Mouse (Mus musculus) myocyte (in vitro differentiated cells): ENCODE measurements around the gene Baz1a.

ENCODE experiments used
- CEBPB ChIP-seq: IDR thresholded peaks from 2 replicates; pipeline ENCODE4 v1.6.1; 2011; ENCODE audit warnings: mild to moderate bottlenecking, moderate library complexity; ENCODE audit not compliant: poor library complexity, insufficient read depth, severe bottlenecking
- E2F4 ChIP-seq: IDR thresholded peaks from one replicate; pipeline ENCODE4 v1.6.1; 2011; ENCODE audit warnings: mild to moderate bottlenecking, control low read depth, moderate library complexity; ENCODE audit not compliant: insufficient read depth
- MAX ChIP-seq: IDR thresholded peaks from one replicate; pipeline ENCODE4 v1.6.1; 2011; ENCODE audit warnings: low read depth, mild to moderate bottlenecking, control low read depth
- MYOD1 ChIP-seq, 3 experiments: IDR thresholded peaks; one replicate each; pipeline ENCODE4 v1.6.1; 2011; ENCODE audit warnings: control low read depth in 2 of 3, low read depth in 2 of 3, mild to moderate bottlenecking in 2 of 3, moderate library complexity in 1 of 3; ENCODE audit not compliant: insufficient read length in 2 of 3, control insufficient read depth in 1 of 3
- POLR2A ChIP-seq: IDR thresholded peaks from one replicate; pipeline ENCODE4 v1.6.1; 2011; ENCODE audit warnings: low read depth, mild to moderate bottlenecking, control low read depth, moderate library complexity; ENCODE audit not compliant: insufficient read length
- REST ChIP-seq: IDR thresholded peaks from one replicate; pipeline ENCODE4 v1.6.1; 2011; ENCODE audit warnings: mild to moderate bottlenecking, control low read depth, moderate library complexity; ENCODE audit not compliant: insufficient read depth, insufficient read length

GRCm38 (mm10) chr12:55062141-55062540, 48.0 kb upstream of the Baz1a start:
- TF ChIP-seq MAX (no peak), POLR2A (no peak), CEBPB (no peak), E2F4 (no peak), MYOD1 (IDR thresholded peaks at IDR 0.05; ENCODE audit: control insufficient read depth in 1 of 3, insufficient read length in 2 of 3, low read depth in 2 of 3) (no peak), REST (no peak)
